Mouse (Mus musculus) stomach, embryonic 16.5 days (tissue): Measurements from ENCODE around the gene Cd72. TPM values are rescaled to one million over a fixed set of nuclear protein-coding genes. Genes with fewer than 3 reads are reported as not detected.

Source experiments
- polyA plus RNA-seq: library from polyadenylated mRNA; unstranded; fragments of >200 nt; fragmentation: Nextera tagmentation; extraction: Ambion mirVana; gene quantifications from 2 replicates; pipeline ENCODE4 v1.2.1, GENCODE M21; 2015

Gene Cd72
- polyA plus RNA-seq, 1 experiment from 2014 or later = 3.5 TPM

Other genes starting within 250 kb of the Cd72 start
- gene Atp8b5, start 187.5 kb downstream of the Cd72 start, polyA plus RNA-seq = 0.19 and 0.22 TPM in 2 replicates
- 10.4 and 15.1 TPM in 2 replicates for gene Rusc2, start 72.6 kb downstream of the Cd72 start, polyA plus RNA-seq
- gene Fam166b, start 25.5 kb downstream of the Cd72 start, polyA plus RNA-seq = not detected in 2 replicates
- 1.7 TPM in 2 replicates for gene Tesk1, start 12.7 kb downstream of the Cd72 start, polyA plus RNA-seq
- not detected in 2 replicates for gene Sit1, start 29.1 kb upstream of the Cd72 start, polyA plus RNA-seq
- 106 and 113 TPM in 2 replicates for gene Ccdc107, start 38.3 kb upstream of the Cd72 start, polyA plus RNA-seq
- 45.0 and 46.1 TPM in 2 replicates for gene Arhgef39, start 45.1 kb upstream of the Cd72 start, polyA plus RNA-seq
- 22.3 and 22.9 TPM in 2 replicates for gene Car9, start 52.3 kb upstream of the Cd72 start, polyA plus RNA-seq
- 1,306 and 1,388 TPM in 2 replicates for gene Tpm2, start 69.1 kb upstream of the Cd72 start, polyA plus RNA-seq
- 71.4 and 84.7 TPM in 2 replicates for gene Creb3, start 107.7 kb upstream of the Cd72 start, polyA plus RNA-seq
- 62.6 and 64.8 TPM in 2 replicates for gene Tln1, start 108.1 kb upstream of the Cd72 start, polyA plus RNA-seq
- gene Rgp1, start 124.1 kb upstream of the Cd72 start, polyA plus RNA-seq = 25.9 and 37.2 TPM in 2 replicates
- 14.2 and 15.6 TPM in 2 replicates for gene Gba2, start 124.2 kb upstream of the Cd72 start, polyA plus RNA-seq
- gene Msmp, start 129.9 kb upstream of the Cd72 start, polyA plus RNA-seq = 0.48 and 0.95 TPM in 2 replicates
- 8.9 and 9.6 TPM in 2 replicates for gene Npr2, start 177.3 kb upstream of the Cd72 start, polyA plus RNA-seq
- gene Spag8, start 199.0 kb upstream of the Cd72 start, polyA plus RNA-seq = 1.3 TPM in 2 replicates
- gene Hint2, start 201.8 kb upstream of the Cd72 start, polyA plus RNA-seq = 97.0 and 101 TPM in 2 replicates
- gene Tmem8b, start 214.3 kb upstream of the Cd72 start, polyA plus RNA-seq = 3.0 and 3.5 TPM in 2 replicates
- gene Fam221b, start 214.5 kb upstream of the Cd72 start, polyA plus RNA-seq = 2.6 and 3.2 TPM in 2 replicates
- not detected in 2 replicates for gene Olfr70, start 246.2 kb upstream of the Cd72 start, polyA plus RNA-seq